Mouse (Mus musculus) cerebellum, adult 8-10 months (tissue): ENCODE data around the gene Uncx.

Source experiments
- DNase-seq: peaks from one replicate; pipeline ENCODE4 v3.0.0; 2022

The Uncx gene

GRCm38 (mm10) chr5:139543214-139543613, at the start of gene Uncx:
TSS of gene Uncx (plus strand) at chr5:139543494.
- peak; percentile 56 for DNase-seq

- no peak for DNase-seq
Observed at GRCm38 (mm10) chr5:139493690-139494089, 49.6 kb upstream of the Uncx start.

- no peak for DNase-seq
Observed at GRCm38 (mm10) chr5:139495019-139495669, 48.1 kb upstream of the Uncx start.

- no peak for DNase-seq
Observed at GRCm38 (mm10) chr5:139496939-139497338, 46.4 kb upstream of the Uncx start.

- DNase-seq = no peak
Observed at GRCm38 (mm10) chr5:139498791-139499190, 44.5 kb upstream of the Uncx start.

- no peak for DNase-seq
Observed at GRCm38 (mm10) chr5:139502281-139502680, 41.0 kb upstream of the Uncx start.

GRCm38 (mm10) chr5:139505073-139505606, 38.2 kb upstream of the Uncx start:
- DNase-seq = peak; percentile 86

- DNase-seq = no peak
Observed at GRCm38 (mm10) chr5:139506207-139506606, 37.1 kb upstream of the Uncx start.

GRCm38 (mm10) chr5:139510682-139511366, 32.5 kb upstream of the Uncx start:
- no peak for DNase-seq

GRCm38 (mm10) chr5:139512201-139512600, 31.1 kb upstream of the Uncx start:
- no peak for DNase-seq

- peak; percentile 36 for DNase-seq
Observed at GRCm38 (mm10) chr5:139516281-139516680, 27.0 kb upstream of the Uncx start.

- DNase-seq = no peak
Observed at GRCm38 (mm10) chr5:139520069-139520834, 23.0 kb upstream of the Uncx start.

- no peak for DNase-seq
Observed at GRCm38 (mm10) chr5:139521987-139522386, 21.3 kb upstream of the Uncx start.

GRCm38 (mm10) chr5:139528851-139529250, 14.4 kb upstream of the Uncx start:
- no peak for DNase-seq

- DNase-seq = peak; percentile 28
Observed at GRCm38 (mm10) chr5:139535386-139535919, 7.8 kb upstream of the Uncx start.

GRCm38 (mm10) chr5:139536211-139536910, 6.9 kb upstream of the Uncx start:
- DNase-seq = peak; percentile 89

- DNase-seq = peak; percentile 24
Observed at GRCm38 (mm10) chr5:139536911-139537738, 6.2 kb upstream of the Uncx start.

- DNase-seq = no peak
Observed at GRCm38 (mm10) chr5:139537739-139538135, 5.6 kb upstream of the Uncx start.

GRCm38 (mm10) chr5:139541151-139542042, 1.9 kb upstream of the Uncx start:
- peak; percentile 68 for DNase-seq

GRCm38 (mm10) chr5:139542043-139542365, 1.3 kb upstream of the Uncx start:
- DNase-seq = peak; percentile 56

GRCm38 (mm10) chr5:139542556-139542955, 738 bp upstream of the Uncx start:
- no peak for DNase-seq
